Mouse (Mus musculus) adrenal gland, adult 2 months (tissue): ENCODE results near the gene Stpg3. TPM values are rescaled to one million over a fixed set of nuclear protein-coding genes. Genes with fewer than 3 reads are reported as not detected.
"Not testable (repeated sequence)": the region's sequence is repeated elsewhere in the genome, so short reads cannot be mapped to it uniquely, and the experiment has no call there.

Experiments used
- DNase-seq: peaks from one replicate; pipeline ENCODE4 v3.0.0; 2021
- long read RNA-seq: library from polyadenylated mRNA; stranded (forward); transcript quantifications from one replicate; pipeline ENCODE4 v2.0.0, GENCODE M21; 2021
- polyA plus RNA-seq: library from polyadenylated mRNA; depleted of rRNA; stranded (reverse); fragments of >200 nt; gene quantifications from 2 replicates; pipeline ENCODE4 v1.2.3, GENCODE M21; 2012; rRNA removed
- total RNA-seq, 2 experiments: library from RNA; stranded (reverse); gene quantifications; 2 replicates each; pipeline ENCODE4 v1.2.3; 2021

The Stpg3 gene
- total RNA-seq (not detected), polyA plus RNA-seq (not detected in 2 replicates)
- long read RNA-seq = 0 reads

GRCm38 (mm10) chr2:25214444-25214843 is at the start of gene Stpg3:
Stpg3 (minus strand) TSS chr2:25214637.
- no peak for DNase-seq

DNA sequence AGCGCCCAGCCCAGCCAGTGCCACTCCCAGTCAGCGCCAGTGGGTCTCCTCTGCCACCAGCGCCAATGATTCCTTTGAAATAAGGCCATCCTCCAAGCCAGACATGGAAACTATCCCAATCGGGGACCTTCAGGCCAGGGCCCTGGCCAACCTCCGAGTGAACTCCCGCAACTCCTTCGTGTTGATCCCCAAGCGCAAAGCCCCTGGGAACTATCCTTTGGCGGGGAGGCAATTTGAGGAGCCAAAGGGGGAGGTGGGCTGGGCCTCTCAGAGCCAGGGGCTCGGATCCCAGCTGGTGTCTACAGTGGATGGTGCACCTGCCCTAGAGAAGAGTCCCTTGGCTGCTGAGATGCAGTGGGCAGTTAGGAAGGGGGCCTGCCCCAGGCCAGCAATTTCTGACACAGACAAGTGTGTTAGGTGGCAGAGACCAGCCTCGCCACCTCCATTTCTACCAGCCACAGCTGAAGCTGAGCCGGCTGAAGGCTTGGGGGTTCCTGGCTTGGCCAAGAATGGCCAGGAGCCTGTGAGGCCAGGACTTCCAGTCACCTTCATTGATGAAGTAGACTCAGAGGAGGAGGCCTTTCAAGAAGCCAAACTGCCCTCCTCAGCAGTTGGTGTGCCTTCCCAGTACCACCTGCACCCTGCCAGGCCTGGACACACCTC is 49.3 kb upstream of the Stpg3 start:
- DNase-seq = no peak

DNA sequence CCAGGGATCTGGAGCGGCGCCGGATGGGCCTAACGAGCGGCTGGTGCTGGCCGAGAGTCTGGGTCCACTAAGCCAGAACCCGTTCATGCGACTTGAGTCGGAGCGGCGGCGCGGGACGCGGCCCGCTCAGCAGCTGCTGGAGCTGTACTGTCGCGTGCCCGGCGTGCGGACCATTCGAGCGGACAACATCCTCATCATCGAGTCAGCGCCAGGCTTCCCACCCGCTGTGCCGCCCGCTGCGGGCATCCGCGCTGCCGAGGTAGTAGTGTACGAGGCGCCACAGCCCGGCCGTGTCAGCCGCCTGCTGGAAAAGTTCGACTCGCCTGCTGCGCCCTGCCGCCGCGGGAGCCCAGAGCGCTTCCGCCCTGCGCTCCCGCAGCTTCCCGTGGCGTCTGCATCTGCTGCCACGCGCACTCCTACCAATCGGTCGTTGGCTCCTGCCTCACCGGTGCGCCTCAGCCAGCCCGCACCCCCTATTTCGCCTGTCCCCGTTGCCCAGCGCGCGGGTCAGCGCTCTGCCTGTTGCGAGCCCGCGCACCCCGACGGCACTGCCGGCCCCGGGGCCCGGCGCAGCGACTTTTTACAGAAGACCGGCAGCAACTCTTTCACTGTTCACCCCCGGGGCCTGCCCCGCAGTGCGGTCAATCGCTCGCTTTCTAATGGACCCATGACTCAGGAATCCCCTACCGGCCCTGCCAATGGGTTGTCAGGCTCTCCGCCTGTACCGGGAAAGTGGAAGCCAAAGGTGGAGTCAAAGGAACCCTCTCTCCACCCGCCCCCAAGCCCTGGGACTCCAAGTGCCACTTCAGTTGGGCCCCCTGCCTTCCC is 48.6 kb upstream of the Stpg3 start:
- peak; percentile 70 for DNase-seq

DNA sequence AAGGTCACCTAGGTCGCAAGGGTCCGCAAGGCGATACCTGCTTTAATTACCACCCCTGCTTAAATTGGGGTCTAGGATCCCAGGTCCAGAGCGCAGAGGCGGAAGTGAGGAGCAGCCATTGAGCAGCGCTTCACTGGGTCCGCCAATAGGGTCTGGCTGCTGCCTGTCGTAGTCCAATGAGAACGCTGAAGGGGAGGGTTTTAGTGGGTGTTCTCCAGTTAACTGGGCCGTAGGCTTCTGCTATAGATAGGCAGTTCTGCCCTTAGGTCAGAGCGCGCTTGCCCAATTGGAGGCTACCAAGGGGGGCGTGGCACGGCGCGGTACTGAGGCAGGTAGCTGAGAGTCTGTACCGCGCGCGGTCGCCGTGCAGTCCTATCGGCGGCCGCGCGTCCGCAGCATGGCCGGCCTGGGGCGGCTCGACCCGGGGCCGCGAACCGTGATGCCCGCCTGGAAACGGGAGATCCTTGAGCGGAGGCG is 47.9 kb upstream of the Stpg3 start, which contains the start of gene Tprn:
Tprn (plus strand) TSS at position 328 of the 477 bp plus-strand sequence.
- peak; percentile 98 for DNase-seq

DNA sequence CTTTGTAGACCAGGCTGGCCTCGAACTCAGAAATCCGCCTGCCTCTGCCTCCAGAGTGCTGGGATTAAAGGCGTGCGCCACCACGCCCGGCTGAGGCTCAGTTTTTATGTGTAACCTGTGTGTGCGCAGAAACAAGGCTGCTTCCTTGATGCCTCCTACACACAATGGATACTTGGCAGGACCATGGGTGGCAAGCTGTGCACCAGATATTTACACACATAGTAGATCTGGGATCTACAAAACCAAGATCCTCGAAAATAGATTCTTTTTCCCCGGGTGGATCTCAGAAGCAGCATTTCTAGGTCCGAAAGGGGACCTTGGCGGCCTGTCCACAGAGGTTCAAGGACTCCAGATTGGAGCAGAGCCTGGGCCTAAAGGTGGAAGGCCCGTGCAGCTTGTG is 47.4 kb upstream of the Stpg3 start:
- no peak for DNase-seq

DNA sequence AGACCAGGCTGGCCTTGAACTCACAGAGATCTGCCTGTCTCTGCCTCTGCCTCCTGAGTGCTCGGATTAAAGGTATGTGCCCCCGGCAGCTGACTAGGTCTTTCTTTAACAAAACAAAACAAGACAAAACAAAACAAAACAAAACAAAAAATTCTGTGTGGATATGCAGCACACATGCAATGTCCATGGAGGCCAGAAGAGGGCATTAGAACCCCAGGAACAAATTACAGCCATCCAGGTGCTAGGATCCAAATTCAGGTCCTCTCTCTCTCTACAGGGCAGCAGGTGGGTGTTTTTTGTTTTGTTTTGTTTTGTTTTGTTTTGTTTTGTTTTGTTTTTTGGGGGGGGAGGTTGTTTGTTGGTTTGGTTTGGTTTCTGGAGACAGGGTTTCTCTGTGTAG is 44.5 kb upstream of the Stpg3 start:
- no peak for DNase-seq

GRCm38 (mm10) chr2:25257250-25257649 is 42.8 kb upstream of the Stpg3 start:
- not testable (repeated sequence) for DNase-seq

- not testable (repeated sequence) for DNase-seq
These were observed 42.1 kb upstream of the Stpg3 start for GRCm38 (mm10) chr2:25256443-25257109.

DNA sequence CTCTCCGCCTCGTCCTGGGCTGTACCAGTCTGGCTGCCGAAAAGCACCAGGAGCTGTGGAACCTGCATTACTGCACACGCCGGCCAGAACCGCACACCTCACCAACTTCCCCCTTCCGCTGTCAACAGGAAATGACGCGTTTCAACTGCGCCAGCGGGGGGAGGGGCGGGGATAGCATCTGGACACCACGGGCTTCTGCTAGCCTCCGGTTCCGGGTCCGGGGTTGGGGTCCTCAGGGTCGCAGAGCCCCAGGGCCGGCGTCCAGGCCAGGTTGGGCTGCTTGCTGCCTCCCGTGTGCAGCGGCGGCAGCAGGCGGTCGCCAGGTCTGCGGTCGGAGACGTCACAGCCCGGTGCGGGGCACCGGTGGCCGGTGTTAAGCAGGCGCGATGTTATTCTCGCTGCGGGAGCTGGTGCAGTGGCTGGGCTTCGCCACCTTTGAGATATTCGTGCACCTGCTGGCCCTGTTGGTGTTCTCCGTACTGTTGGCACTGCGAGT is 40.9 kb upstream of the Stpg3 start, which contains the start of gene Tmem203:
Tmem203 (plus strand) TSS at position 156 of the 496 bp plus-strand sequence.
- DNase-seq = peak; percentile 92

DNA sequence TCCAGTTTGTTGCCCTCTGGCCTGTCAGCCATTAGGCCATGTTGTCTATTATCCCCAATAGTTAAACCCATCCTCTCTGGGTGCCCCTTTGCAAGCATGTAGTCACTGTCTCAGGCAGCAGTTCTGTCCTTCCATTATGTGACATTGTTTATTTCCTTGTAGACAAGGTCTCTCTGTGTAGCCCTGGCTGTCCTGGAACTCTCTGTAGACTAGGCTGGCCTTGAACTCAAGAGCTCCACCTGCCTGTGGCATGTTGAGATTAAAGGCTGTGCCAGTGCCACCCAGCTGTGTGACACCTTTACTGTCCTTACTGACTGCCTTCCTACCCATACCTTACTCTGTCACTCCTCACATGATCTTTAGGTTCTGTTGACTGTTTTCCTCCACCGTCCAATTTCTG is 37.9 kb upstream of the Stpg3 start:
- DNase-seq = no peak

DNA sequence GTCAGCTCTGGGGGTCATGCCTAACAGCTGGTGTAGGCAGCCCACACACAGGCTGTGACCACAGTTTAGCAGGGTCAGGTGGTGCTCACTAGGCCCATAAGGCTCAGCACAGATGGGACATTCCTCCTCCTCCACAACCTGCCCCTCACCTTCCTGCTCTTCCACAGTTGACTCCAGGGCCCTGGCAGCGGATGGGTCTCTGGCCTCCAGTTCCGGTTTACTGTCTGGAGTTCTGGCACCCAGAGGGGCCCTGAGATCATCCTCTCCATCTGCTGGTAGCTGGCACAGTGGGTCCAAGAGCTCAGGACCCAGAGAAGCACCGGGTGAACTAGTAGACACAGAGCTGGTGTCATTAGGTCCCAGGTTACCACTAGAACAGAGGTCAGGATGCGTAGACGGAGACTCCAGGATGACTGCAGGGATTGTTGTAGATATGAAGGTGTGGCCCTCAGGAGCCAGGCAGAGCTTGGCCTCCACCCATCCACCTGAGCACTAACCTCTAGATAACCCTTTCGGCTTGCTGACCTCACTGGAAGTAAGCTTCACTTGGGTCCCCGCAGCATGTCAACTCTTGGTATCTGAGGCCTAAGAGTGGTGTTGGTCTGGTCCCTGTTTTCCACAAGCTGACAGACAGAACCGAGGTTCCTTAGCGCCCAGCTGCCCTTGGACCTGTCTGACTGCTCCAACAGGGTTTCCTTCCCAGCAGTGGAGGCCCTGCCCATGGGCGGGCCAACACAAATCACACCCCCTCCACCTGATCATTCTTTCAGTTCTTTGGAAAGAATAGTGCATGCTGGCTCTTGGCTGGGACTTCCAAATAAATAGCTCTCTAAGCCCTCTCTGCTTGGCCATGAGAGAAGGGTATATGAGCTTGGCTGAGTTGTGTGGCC is 32.0 kb upstream of the Stpg3 start, which contains the start of gene AL732309.1:
AL732309.1 (minus strand) TSS at position 681 of the 890 bp plus-strand sequence.
- DNase-seq = no peak

- no peak for DNase-seq
These were observed 29.7 kb upstream of the Stpg3 start for GRCm38 (mm10) chr2:25244144-25244543.

GRCm38 (mm10) chr2:25243342-25243741 is 28.9 kb upstream of the Stpg3 start:
- DNase-seq = no peak

GRCm38 (mm10) chr2:25242101-25242506 is 27.7 kb upstream of the Stpg3 start, which contains the start of the genes Rnf208 and Cysrt1:
Rnf208 (plus strand) TSS chr2:25242255.
Cysrt1 (minus strand) TSS chr2:25242452.
- DNase-seq = no peak

DNA sequence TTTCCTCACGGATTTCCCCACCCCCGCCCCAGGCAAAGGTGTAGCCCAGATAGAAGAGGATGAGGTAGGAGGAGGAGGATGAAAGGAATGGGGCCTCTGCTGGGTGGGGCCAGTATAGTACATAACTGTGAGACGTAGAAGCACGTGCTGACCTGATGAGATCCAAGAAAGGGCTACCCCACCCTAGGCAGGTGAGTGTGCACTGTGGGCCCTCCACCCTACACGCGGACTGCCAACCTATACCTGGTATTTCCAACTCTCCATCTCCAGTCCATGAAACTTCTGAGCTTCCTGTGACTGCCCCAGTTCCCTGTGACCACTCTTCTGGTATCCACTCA is 27.0 kb upstream of the Stpg3 start:
- no peak for DNase-seq

- DNase-seq = peak; percentile 86
These were observed 26.4 kb upstream of the Stpg3 start for GRCm38 (mm10) chr2:25240723-25241437.

GRCm38 (mm10) chr2:25240310-25240709 is 25.9 kb upstream of the Stpg3 start:
- DNase-seq = no peak

- no peak for DNase-seq
These were observed 25.3 kb upstream of the Stpg3 start for GRCm38 (mm10) chr2:25239766-25240165.

DNA sequence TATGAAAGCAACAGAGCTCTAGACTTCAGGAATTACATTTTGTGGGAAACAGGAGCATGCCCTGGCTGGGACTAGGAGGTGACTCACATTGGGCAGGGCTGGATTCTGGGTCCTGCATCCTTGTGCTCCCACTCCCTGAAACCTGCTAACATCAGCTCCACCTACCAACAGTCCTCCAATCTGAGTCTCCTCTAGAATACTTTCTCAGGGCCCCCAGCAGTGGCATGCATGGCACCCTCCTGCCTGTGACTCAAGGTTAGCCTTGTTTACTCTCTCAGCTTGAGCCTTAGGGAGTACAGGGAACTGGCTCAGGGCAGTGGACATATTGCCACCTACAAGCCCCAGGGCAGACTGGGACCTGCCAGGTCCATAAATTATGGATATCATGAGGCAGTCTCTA is 23.7 kb upstream of the Stpg3 start:
- DNase-seq = no peak

GRCm38 (mm10) chr2:25237522-25237921 is 23.1 kb upstream of the Stpg3 start:
- DNase-seq = no peak
